Mouse (Mus musculus): ENCODE measurements around the gene Hps5. TPM values are rescaled to one million over a fixed set of nuclear protein-coding genes. Genes with fewer than 3 reads are reported as not detected.
"Not testable (repeated sequence)": the region's sequence is repeated elsewhere in the genome, so short reads cannot be mapped to it uniquely, and the experiment has no call there.

Hps5 gene
- total and polyA plus RNA-seq, 2 experiments from 2014 or later = 8.9 to 20.3 TPM

DNA sequence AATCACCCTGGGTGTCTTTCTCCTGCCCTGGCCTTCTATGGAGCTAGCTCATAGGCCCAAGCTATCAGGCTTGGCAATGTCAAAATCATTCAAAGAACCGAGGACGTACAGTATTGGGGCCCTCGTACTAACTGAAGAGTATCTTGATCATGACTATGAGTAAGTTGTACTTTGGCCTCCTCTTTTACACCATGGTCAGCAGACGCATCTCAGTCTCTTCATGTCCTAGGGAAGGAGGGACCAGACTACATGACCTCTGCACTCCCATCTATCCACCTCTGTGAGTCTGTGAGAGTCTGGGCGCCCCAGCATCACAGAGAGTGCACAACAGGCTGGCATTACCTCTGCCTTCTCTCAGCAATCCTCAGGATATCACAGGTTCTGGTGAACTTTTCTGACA lies 33.3 kb downstream of the Hps5 start:
- Histone ChIP-seq H3K27me3 (ENCODE audit: insufficient read depth, low read length) (no peaks in the 10 kb centered on the region), H3K4me2 (ENCODE audit: low read depth, low read length) (no peak overlapping the region), H3K9ac (replicated peaks; ENCODE audit: low read length) (no peak overlapping the region), H3K27ac (no peak overlapping the region), H3K4me1 (ENCODE audit: insufficient read depth, low read length) (no peaks in the 10 kb centered on the region), H3K9me3 (ENCODE audit: low read length) (no peaks in the 10 kb centered on the region), H3K36me3 (ENCODE audit: insufficient read depth, low read length) (peaks cover 54% of the 10 kb centered on the region; the same call in 1 of the 2 replicates), H3K4me3 (ENCODE audit: low read length) (no peak overlapping the region)
- WGBS = 92% methylated on average over 5 of the region's 5 CpGs
- ATAC-seq (no peak), DNase-seq (ENCODE audit: low spot score) (no peak)
- no peak for TF ChIP-seq CTCF (IDR thresholded peaks at IDR 0.05; ENCODE audit: low read depth)

DNA sequence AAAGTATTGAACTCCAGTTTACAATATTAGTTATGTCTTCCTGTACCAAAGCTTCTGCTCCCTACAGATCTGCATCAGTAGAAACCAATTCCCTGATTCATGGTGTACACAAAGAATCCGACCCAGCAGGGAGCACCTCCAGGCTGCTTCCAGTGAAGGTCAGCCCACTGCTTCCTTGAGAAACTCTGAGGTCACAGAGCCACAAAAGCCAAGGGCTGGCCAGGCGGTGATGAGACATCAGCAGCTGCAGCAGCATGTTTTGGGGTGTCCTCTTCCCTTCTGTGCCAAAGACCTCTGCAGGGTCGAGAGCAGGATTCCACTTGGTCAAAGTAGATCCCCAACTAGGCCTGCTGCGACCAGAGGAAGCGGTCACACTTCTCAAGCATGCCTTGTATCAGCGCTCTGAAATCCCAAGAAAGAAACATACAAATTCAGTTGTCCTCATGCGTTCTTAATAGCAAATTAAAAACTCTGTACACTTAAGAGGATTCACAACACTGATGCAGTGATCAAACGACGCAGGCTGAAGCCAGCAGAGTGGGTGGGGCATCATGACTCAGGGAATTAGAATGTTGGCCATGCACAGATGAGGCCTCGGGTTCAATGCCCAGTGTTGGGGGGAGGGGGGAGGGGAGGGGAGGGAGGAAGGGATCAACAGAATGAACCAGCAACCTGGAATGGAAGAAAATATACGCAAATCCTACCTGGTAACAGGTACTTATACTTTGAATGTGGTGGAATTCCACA lies 34.6 kb downstream of the Hps5 start:
- WGBS = 76% methylated on average over 11 of the region's 11 CpGs
- no peaks in the 10 kb centered on the region for H3K27me3 ChIP-seq (ENCODE audit: insufficient read depth, low read length)
- no peaks in the 10 kb centered on the region for H3K9me3 ChIP-seq (ENCODE audit: low read length)
- no peaks in the 10 kb centered on the region for H3K4me1 ChIP-seq (ENCODE audit: insufficient read depth, low read length)
- H3K27ac ChIP-seq = no peak overlapping the region
- H3K4me2 ChIP-seq (ENCODE audit: low read depth, low read length) = no peak overlapping the region
- no peak overlapping the region for H3K9ac ChIP-seq (replicated peaks; ENCODE audit: low read length)
- DNase-seq (ENCODE audit: low spot score) (no peak), ATAC-seq (no peak)
- TF ChIP-seq CTCF (IDR thresholded peaks at IDR 0.05; ENCODE audit: low read depth) = no peak
- H3K36me3 ChIP-seq (ENCODE audit: insufficient read depth, low read length) = peaks cover 47% of the 10 kb centered on the region; the same call in 1 of the 2 replicates
- no peak overlapping the region for H3K4me3 ChIP-seq (ENCODE audit: low read length)

DNA sequence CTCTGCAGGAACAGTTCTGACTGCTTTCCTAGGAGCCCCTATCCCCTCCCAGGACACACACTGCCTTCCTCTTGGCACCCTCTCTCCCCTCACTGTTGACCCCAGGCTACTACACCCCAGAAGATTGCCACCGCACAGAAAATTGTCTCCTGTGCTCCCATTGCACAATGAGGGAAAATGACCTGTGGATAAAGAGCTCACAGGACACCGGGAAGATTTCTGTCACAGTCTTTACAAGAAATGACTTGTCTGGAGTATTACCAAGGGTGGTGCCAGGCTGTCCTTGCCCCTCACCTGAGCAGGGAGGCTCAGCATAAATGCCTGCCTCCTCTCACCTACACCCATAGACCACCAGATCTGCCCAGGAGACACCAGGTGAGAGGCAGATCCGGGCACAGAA lies 44.4 kb downstream of the Hps5 start, which contains the start of gene Saa2:
Gene Saa2, plus strand, starts transcription at position 301 of the 400 bp plus-strand sequence.
- Histone ChIP-seq H3K9ac (replicated peaks; ENCODE audit: low read length) (no peak within 1 kb of the TSS), H3K9me3 (ENCODE audit: low read length) (no peaks in the 10 kb centered on the region), H3K27ac (no peak within 1 kb of the TSS), H3K27me3 (ENCODE audit: insufficient read depth, low read length) (no peaks in the 10 kb centered on the region), H3K36me3 (ENCODE audit: insufficient read depth, low read length) (no peaks in the 10 kb centered on the region), H3K4me3 (ENCODE audit: low read length) (no peak within 1 kb of the TSS), H3K4me2 (ENCODE audit: low read depth, low read length) (no peak within 1 kb of the TSS), H3K4me1 (ENCODE audit: insufficient read depth, low read length) (no peaks in the 10 kb centered on the region)
- WGBS = 79% methylated on average over 3 of the region's 3 CpGs
- no peak for ATAC-seq
- no peak for TF ChIP-seq CTCF (IDR thresholded peaks at IDR 0.05; ENCODE audit: low read depth)
- DNase-seq (ENCODE audit: low spot score) = no peak

DNA sequence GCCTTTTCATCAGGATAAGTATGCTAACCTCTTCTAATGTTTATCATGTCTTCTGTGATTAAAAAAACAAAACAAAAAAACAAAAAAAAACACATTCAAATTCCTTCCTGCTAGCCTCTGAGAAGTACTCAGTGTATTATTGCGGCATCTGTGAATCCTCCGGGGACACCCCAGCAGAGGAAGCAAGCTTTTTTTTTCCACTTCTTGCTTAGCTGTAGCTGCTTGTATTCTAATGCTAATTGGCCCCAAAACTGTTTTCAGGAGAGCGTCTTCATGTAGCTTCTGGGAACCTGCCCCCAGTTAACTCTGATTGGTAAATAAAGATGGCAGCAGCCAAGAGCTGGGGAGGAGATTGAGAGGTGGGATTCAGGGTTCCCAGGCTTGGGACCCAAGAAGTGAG lies 47.4 kb downstream of the Hps5 start:
- H3K4me3 ChIP-seq (ENCODE audit: low read length) = no peak overlapping the region
- H3K27me3 ChIP-seq (ENCODE audit: insufficient read depth, low read length) = no peaks in the 10 kb centered on the region
- H3K4me2 ChIP-seq (ENCODE audit: low read depth, low read length) = no peak overlapping the region
- no peak overlapping the region for H3K9ac ChIP-seq (replicated peaks; ENCODE audit: low read length)
- no peak for DNase-seq (ENCODE audit: low spot score)
- H3K4me1 ChIP-seq (ENCODE audit: insufficient read depth, low read length) = no peaks in the 10 kb centered on the region
- no peak for ATAC-seq
- H3K27ac ChIP-seq = no peak overlapping the region
- TF ChIP-seq CTCF (IDR thresholded peaks at IDR 0.05; ENCODE audit: low read depth) = no peak
- 25% methylated on average over 3 of the region's 3 CpGs for WGBS
- H3K36me3 ChIP-seq (ENCODE audit: insufficient read depth, low read length) = no peaks in the 10 kb centered on the region
- H3K9me3 ChIP-seq (ENCODE audit: low read length) = no peaks in the 10 kb centered on the region

DNA sequence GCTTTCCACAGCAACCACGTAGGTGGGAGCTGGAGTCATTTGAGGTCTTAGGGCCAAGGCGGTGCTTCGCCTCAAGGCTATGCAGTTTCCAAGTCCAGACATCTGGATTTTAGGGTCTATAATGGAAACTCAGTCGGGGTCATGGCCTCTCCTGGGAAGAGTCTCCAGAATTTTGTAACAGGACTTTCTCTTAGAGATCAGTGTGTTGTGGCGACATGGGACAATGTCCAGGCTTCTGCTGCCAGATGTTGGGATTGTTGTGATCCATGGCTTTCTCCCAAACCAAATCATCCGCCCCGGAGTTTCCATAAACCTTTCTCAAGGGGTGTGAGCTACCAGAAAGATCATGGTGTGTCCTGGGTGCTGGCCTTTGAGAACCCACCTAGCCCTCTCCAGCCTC lies 49.5 kb downstream of the Hps5 start:
- H3K4me2 ChIP-seq (ENCODE audit: low read depth, low read length) = no peak overlapping the region
- H3K9ac ChIP-seq (replicated peaks; ENCODE audit: low read length) = no peak overlapping the region
- no peak for TF ChIP-seq CTCF (IDR thresholded peaks at IDR 0.05; ENCODE audit: low read depth)
- no peaks in the 10 kb centered on the region for H3K9me3 ChIP-seq (ENCODE audit: low read length)
- no peaks in the 10 kb centered on the region for H3K4me1 ChIP-seq (ENCODE audit: insufficient read depth, low read length)
- ATAC-seq (no peak), DNase-seq (ENCODE audit: low spot score) (no peak)
- no peaks in the 10 kb centered on the region for H3K27me3 ChIP-seq (ENCODE audit: insufficient read depth, low read length)
- no peak overlapping the region for H3K4me3 ChIP-seq (ENCODE audit: low read length)
- WGBS = 83% methylated on average over 7 of the region's 7 CpGs
- H3K36me3 ChIP-seq (ENCODE audit: insufficient read depth, low read length) = no peaks in the 10 kb centered on the region
- no peak overlapping the region for H3K27ac ChIP-seq

DNA sequence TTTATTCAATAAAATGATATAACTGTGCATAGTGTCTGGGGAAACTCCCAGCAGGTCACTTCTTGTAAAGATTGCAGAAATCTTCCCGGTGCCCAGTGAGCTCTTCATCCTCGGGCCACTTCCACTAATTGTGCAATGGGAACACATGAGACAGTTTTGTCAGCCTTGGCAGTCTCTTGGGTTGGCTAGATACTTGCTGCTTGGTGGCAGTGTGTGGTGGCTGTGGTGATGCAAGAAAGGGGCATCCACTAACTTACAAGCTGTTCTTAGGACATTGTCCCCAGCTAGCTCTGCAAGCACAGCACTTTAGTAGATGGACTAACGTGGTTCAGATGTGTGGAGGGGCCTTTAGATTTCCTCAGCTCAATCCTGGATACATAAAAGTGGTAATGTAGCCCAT lies 50.0 kb downstream of the Hps5 start:
- 88% methylated on average over 3 of the region's 3 CpGs for WGBS
- Histone ChIP-seq H3K4me2 (ENCODE audit: low read depth, low read length) (no peak overlapping the region), H3K27me3 (ENCODE audit: insufficient read depth, low read length) (no peaks in the 10 kb centered on the region), H3K27ac (no peak overlapping the region), H3K9me3 (ENCODE audit: low read length) (no peaks in the 10 kb centered on the region), H3K9ac (replicated peaks; ENCODE audit: low read length) (no peak overlapping the region), H3K36me3 (ENCODE audit: insufficient read depth, low read length) (no peaks in the 10 kb centered on the region), H3K4me3 (ENCODE audit: low read length) (no peak overlapping the region), H3K4me1 (ENCODE audit: insufficient read depth, low read length) (no peaks in the 10 kb centered on the region)
- no peak for TF ChIP-seq CTCF (IDR thresholded peaks at IDR 0.05; ENCODE audit: low read depth)
- ATAC-seq (no peak), DNase-seq (ENCODE audit: low spot score) (no peak)

DNA sequence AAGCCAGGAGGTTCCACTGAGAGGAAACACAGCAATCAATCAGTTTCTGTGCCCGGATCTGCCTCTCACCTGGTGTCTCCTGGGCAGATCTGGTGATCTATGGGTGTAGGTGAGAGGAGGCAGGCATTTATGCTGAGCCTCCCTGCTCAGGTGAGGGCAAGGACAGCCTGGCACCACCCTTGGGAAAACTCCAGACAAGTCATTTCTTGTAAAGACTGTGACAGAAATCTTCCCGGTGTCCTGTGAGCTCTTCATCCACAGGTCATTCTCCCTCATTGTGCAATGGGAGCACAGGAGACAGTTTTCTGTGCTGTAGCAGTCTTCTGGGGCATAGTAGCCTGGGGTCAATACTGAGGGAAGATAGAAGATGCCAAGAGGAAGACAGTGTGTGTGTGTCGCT lies 53.0 kb downstream of the Hps5 start, which contains the start of gene Saa1:
Gene Saa1, minus strand, starts transcription at position 101 of the 400 bp plus-strand sequence.
- not testable (repeated sequence) for H3K36me3 ChIP-seq (ENCODE audit: insufficient read depth, low read length); H3K4me3 ChIP-seq (ENCODE audit: low read length); H3K27me3 ChIP-seq (ENCODE audit: insufficient read depth, low read length); ATAC-seq; H3K4me1 ChIP-seq (ENCODE audit: insufficient read depth, low read length); H3K9me3 ChIP-seq (ENCODE audit: low read length); H3K27ac ChIP-seq; DNase-seq (ENCODE audit: low spot score); H3K4me2 ChIP-seq (ENCODE audit: low read depth, low read length); H3K9ac ChIP-seq (replicated peaks; ENCODE audit: low read length)
- 73% methylated on average over 3 of the region's 3 CpGs for WGBS

DNA sequence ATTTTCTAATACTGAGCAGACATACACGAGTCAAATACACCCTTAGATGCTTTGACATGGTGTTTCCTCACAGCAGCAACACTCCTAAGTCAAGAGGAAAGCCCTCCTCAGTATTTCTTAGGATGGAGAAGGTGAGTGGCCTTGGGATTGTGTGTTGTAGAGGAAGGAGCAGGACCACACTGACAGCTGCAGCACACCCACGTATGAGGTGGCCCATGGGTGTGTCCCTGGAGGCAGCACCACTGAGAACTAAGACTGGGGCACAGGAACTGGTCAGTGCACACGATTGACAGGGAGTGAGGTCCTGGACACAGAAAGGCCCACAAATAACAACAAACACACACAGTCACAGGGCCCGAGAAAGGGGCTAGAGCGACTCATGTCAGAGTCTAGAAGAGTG lies 55.8 kb downstream of the Hps5 start:
- not testable (repeated sequence) for DNase-seq (ENCODE audit: low spot score)

More for the DNA sequence above, 55.8 kb downstream of the Hps5 start:
- H3K4me2 ChIP-seq (ENCODE audit: low read depth, low read length); H3K9me3 ChIP-seq (ENCODE audit: low read length); H3K27me3 ChIP-seq (ENCODE audit: insufficient read depth, low read length); H3K36me3 ChIP-seq (ENCODE audit: insufficient read depth, low read length); ATAC-seq; H3K4me3 ChIP-seq (ENCODE audit: low read length); H3K27ac ChIP-seq; H3K4me1 ChIP-seq (ENCODE audit: insufficient read depth, low read length); H3K9ac ChIP-seq (replicated peaks; ENCODE audit: low read length): not testable (repeated sequence)
- WGBS = 82% methylated on average over 5 of the region's 5 CpGs

Measured in hindbrain, postnatal 0 days (tissue).